Mouse (Mus musculus): ENCODE data around the gene Iqcb1.

Iqcb1 gene

DNA sequence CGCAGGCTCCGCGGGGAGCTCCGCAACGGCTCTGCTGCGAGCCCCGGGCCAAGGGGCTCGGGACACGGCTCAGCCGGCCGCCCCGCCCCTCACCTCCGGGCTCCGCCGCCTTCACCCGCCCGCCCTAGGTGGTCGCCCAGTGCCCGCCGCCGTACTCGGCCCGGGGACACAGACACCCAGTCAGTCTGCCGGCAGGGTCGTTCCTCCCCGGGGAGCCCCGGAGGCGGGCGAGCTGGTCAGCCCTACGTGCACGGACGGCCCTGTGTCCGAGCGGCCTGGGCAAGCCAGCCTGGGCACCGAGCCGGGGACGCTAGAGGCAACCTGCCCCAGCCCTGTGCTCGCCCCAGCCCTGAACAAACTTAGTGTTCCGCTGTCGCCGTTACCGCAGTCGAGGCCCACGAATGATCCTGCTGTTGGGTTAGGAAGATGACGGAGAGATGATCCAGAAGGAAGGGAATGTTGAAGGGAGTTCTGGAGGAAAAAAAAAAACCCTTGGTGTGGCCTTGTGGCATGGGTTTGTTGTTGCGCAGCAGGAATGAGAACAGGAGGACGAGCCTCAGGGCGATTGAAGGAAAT, 47.2 kb downstream of the Iqcb1 start:
- DNase-seq (ENCODE audit: low spot score) = peak; percentile 12

- DNase-seq (ENCODE audit: low spot score) = no peak
Observed at GRCm38 (mm10) chr16:36877316-36877715, 49.1 kb downstream of the Iqcb1 start.

GRCm38 (mm10) chr16:36882737-36883343, 54.7 kb downstream of the Iqcb1 start:
- DNase-seq (ENCODE audit: low spot score) = no peak

- DNase-seq (ENCODE audit: low spot score) = peak; percentile 4
Observed at GRCm38 (mm10) chr16:36884881-36885280, 56.7 kb downstream of the Iqcb1 start.

- no peak for DNase-seq (ENCODE audit: low spot score)
Observed at GRCm38 (mm10) chr16:36885912-36886311, 57.7 kb downstream of the Iqcb1 start.

GRCm38 (mm10) chr16:36887546-36887945, 59.4 kb downstream of the Iqcb1 start:
- no peak for DNase-seq (ENCODE audit: low spot score)

GRCm38 (mm10) chr16:36890559-36890958, 62.4 kb downstream of the Iqcb1 start:
- no peak for DNase-seq (ENCODE audit: low spot score)

- no peak for DNase-seq (ENCODE audit: low spot score)
Observed at GRCm38 (mm10) chr16:36891415-36891814, 63.2 kb downstream of the Iqcb1 start.

- DNase-seq (ENCODE audit: low spot score) = no peak
Observed at GRCm38 (mm10) chr16:36893317-36893716, 65.1 kb downstream of the Iqcb1 start.

GRCm38 (mm10) chr16:36896712-36897111, 68.5 kb downstream of the Iqcb1 start:
- no peak for DNase-seq (ENCODE audit: low spot score)

DNA sequence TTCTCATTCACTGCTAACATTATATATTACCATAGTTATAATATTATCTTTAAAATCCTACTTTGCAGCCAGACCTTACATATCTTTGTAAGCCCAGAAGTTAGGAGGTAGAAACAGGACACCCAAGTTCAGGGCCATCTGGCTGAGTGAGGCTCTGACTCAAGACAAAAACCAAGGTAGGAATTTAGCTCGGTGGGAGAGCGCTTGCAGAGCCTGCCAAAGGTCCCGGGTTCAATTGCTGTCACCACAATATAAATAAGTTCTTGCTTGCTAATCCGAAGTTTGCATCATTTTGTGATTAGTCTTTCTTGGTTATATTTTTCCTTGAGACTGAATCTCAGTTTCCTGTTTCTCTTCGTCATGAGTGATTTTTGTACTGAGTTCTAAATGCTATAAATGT, 75.0 kb downstream of the Iqcb1 start:
- no peak for DNase-seq (ENCODE audit: low spot score)

GRCm38 (mm10) chr16:36911909-36912308, 83.7 kb downstream of the Iqcb1 start:
- no peak for DNase-seq (ENCODE audit: low spot score)

- DNase-seq (ENCODE audit: low spot score) = no peak
Observed at GRCm38 (mm10) chr16:36912311-36912710, 84.1 kb downstream of the Iqcb1 start.

- no peak for DNase-seq (ENCODE audit: low spot score)
Observed at GRCm38 (mm10) chr16:36914195-36914594, 86.0 kb downstream of the Iqcb1 start.

DNA sequence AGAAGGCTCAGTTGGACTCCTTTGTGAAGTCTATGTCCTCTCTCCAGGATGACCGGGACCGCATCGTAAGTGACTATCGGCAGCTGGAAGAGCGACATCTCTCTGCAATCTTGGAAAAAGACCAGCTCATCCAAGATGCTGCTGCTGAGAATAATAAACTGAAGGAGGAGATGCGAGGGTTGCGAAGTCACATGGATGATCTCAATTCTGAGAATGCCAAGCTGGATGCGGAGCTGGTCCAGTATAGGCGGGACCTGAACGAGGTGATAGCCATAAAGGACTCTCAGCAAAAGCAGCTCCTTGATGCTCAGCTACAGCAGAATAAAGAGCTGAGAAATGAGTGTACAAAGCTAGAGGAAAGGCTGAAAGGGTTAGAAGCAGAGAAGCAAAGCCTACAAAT, 90.3 kb downstream of the Iqcb1 start:
- no peak for DNase-seq (ENCODE audit: low spot score)

GRCm38 (mm10) chr16:36920410-36920809, 92.2 kb downstream of the Iqcb1 start:
- DNase-seq (ENCODE audit: low spot score) = no peak

- DNase-seq (ENCODE audit: low spot score) = no peak
Observed at GRCm38 (mm10) chr16:36921067-36921613, 93.0 kb downstream of the Iqcb1 start.

GRCm38 (mm10) chr16:36921980-36922379, 93.8 kb downstream of the Iqcb1 start:
- DNase-seq (ENCODE audit: low spot score) = no peak

All from lung, postnatal 25 days (tissue).